In the genomic region with DNA sequence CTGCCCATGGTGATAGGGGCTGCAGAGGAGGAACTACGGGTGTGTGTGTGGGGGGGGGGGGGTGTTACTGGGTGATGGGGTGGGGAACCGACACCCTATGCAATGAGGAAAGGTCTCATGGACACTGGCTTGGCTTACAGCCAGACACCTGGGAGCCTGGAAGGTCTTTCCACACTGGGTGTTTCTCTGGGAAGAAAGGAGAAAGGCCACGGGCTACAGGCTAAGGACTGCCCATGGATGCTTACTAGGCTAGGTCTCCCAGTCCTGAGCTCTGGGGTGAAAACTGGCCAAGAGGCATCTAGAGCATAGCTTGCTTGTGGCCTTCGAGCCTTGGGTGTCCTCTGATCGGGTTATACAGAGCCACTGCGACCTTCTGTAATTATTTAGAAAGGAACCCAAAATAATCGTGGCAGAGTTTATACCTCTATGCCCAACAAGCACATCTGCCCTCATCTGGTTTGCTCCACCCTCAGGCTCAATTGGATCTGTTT, we compare ENCODE assay signal across 8 mouse cellular contexts. TPM values are rescaled to one million over a fixed set of nuclear protein-coding genes. Genes with fewer than 3 reads are reported as not detected.
DNase-seq lines count a peak whose midpoint lies in the region; ATAC-seq and TF ChIP-seq lines count a peak whose summit lies in the region.

Gene Ggta1 (minus strand): TSS at position 441 of the 491 bp plus-strand sequence.

- no peak for TF ChIP-seq CTCF in gastrocnemius, adult 2 months (IDR thresholded peaks at IDR 0.05)
- TF ChIP-seq CTCF in CH12.LX (conservative IDR thresholded peaks at IDR 0.05 in 1 of 2, IDR thresholded peaks at IDR 0.05 in 1 of 2; ENCODE audit: low read depth in 2 of 2, low read length in 2 of 2), result no peak

- peak within 1 kb of the TSS; percentile 78 for H3K27ac ChIP-seq in gastrocnemius, adult 2 months
- H3K27ac ChIP-seq in CH12.LX (ENCODE audit: insufficient read depth, low read depth), result peak within 1 kb of the TSS; percentile 90
- H3K27ac ChIP-seq in forebrain, embryonic 11.5 days (ENCODE audit: low read depth, low read length), result no peak within 1 kb of the TSS
- H3K27ac ChIP-seq in hindbrain, embryonic 15.5 days (replicated peaks), result no peak within 1 kb of the TSS
- H3K27ac ChIP-seq in midbrain, embryonic 10.5 days (replicated peaks), result peak within 1 kb of the TSS; percentile 89

- TF ChIP-seq POLR2A in CH12.LX (IDR thresholded peaks at IDR 0.05; ENCODE audit: low read depth, low read length), result 0 out of 2 replicates have a peak, but pooled peaks have one; percentile 0

- peak; percentile 42; the same call in 1 of the 2 replicates for ATAC-seq in forebrain, embryonic 11.5 days (replicated peaks; ENCODE audit: low FRiP score)
- ATAC-seq in hindbrain, embryonic 15.5 days (ENCODE audit: low FRiP score, low read depth), result peak; percentile 40; the same call in 1 of the 2 replicates
- no peak for ATAC-seq in megakaryocyte-erythroid progenitor cell, adult 5-6 weeks (replicated peaks; ENCODE audit: low FRiP score, low TSS enrichment, poor library complexity, severe bottlenecking)

- no peak for DNase-seq in gastrocnemius, adult 2 months
- no peak for DNase-seq in gastrocnemius, adult 18-20 months (ENCODE audit: low spot score)
- no peak for DNase-seq in CH12.LX (ENCODE audit: extremely low read depth)
- DNase-seq in forebrain, embryonic 11.5 days (ENCODE audit: low spot score), result peak; percentile 53
- peak; percentile 34 for DNase-seq in midbrain, embryonic 10.5 days (ENCODE audit: low spot score)
- DNase-seq in spleen, postnatal 14 days (ENCODE audit: low spot score in 2 of 2), result no peak

- intact Hi-C loops in gastrocnemius, adult 2 months (cut with DNase I), result loop anchor here (5.0 kb wide), 1 partner anchor 44 kb away; no protein-coding TSS in a partner anchor

- no peaks in the 10 kb centered on the region for H3K27me3 ChIP-seq in CH12.LX (replicated peaks)
- peaks cover 2% of the 10 kb centered on the region; the same call in 1 of the 2 replicates for H3K27me3 ChIP-seq in forebrain, embryonic 11.5 days (ENCODE audit: control insufficient read depth, insufficient read depth, low read length)
- peaks cover 8% of the 10 kb centered on the region for H3K27me3 ChIP-seq in hindbrain, embryonic 15.5 days
- H3K27me3 ChIP-seq in midbrain, embryonic 10.5 days (ENCODE audit: low read depth, poor library complexity, severe bottlenecking), result peaks cover 23% of the 10 kb centered on the region

- H3K4me2 ChIP-seq in CH12.LX (ENCODE audit: insufficient read depth, low read depth, poor library complexity, severe bottlenecking), result peak within 1 kb of the TSS; percentile 93
- peak within 1 kb of the TSS; percentile 99 for H3K4me2 ChIP-seq in forebrain, embryonic 11.5 days (ENCODE audit: low read depth, low read length, severe bottlenecking)
- peak within 1 kb of the TSS; percentile 99 for H3K4me2 ChIP-seq in hindbrain, embryonic 15.5 days

- H3K4me1 ChIP-seq in CH12.LX (ENCODE audit: control insufficient read depth in 1 of 2, insufficient read depth in 2 of 2), result peaks cover 3 to 35% of the 10 kb centered on the region in 2 experiments; a peak in 3 of 4 replicates
- no peaks in the 10 kb centered on the region; the same call in 1 of the 2 replicates for H3K4me1 ChIP-seq in forebrain, embryonic 11.5 days (replicated peaks; ENCODE audit: control insufficient read depth, insufficient read depth, low read length)
- peaks cover 25% of the 10 kb centered on the region for H3K4me1 ChIP-seq in hindbrain, embryonic 15.5 days (replicated peaks)
- peaks cover 42% of the 10 kb centered on the region for H3K4me1 ChIP-seq in midbrain, embryonic 10.5 days

- H3K4me3 ChIP-seq in gastrocnemius, adult 2 months, result peak within 1 kb of the TSS; percentile 79
- peak within 1 kb of the TSS; percentile 71 to 84 (median 78) for H3K4me3 ChIP-seq in CH12.LX (replicated peaks in 1 of 3; ENCODE audit: low read depth in 2 of 3, low read length in 2 of 3, poor library complexity in 1 of 3)
- H3K4me3 ChIP-seq in forebrain, embryonic 11.5 days (ENCODE audit: low read depth, low read length), result peak within 1 kb of the TSS; percentile 50
- peak within 1 kb of the TSS; percentile 61 for H3K4me3 ChIP-seq in hindbrain, embryonic 15.5 days
- peak within 1 kb of the TSS; percentile 73 for H3K4me3 ChIP-seq in midbrain, embryonic 10.5 days

- dilution Hi-C loops in CH12.LX (cut with MboI; ENCODE audit: extremely low pct_ligation_motif_present, extremely low pct_unique_long_range_greater_than_20kb, low sequenced_read_pairs), result no loop called here

- WGBS in forebrain, embryonic 11.5 days, result 17% methylated on average over 7 of the region's 7 CpGs
- WGBS in hindbrain, embryonic 15.5 days, result 19% methylated on average over 7 of the region's 7 CpGs
- 17% methylated on average over 7 of the region's 7 CpGs for WGBS in midbrain, embryonic 10.5 days

- H3K79me2 ChIP-seq in CH12.LX (replicated peaks; ENCODE audit: control insufficient read depth, extremely low read depth, insufficient read depth, poor library complexity, severe bottlenecking), result peaks cover 26% of the 10 kb centered on the region

- H3K36me3 ChIP-seq in CH12.LX (replicated peaks in 1 of 2; ENCODE audit: control insufficient read depth in 1 of 2, insufficient read depth in 1 of 2, low read length in 1 of 2), result peaks cover 2 to 12% of the 10 kb centered on the region in 2 experiments
- no peaks in the 10 kb centered on the region for H3K36me3 ChIP-seq in forebrain, embryonic 11.5 days (ENCODE audit: control insufficient read depth, insufficient read depth, low read length)
- H3K36me3 ChIP-seq in hindbrain, embryonic 15.5 days, result no peaks in the 10 kb centered on the region
- no peaks in the 10 kb centered on the region for H3K36me3 ChIP-seq in midbrain, embryonic 10.5 days

- peak within 1 kb of the TSS; percentile 78 for H3K9ac ChIP-seq in CH12.LX (ENCODE audit: insufficient read depth, low read depth)
- H3K9ac ChIP-seq in forebrain, embryonic 11.5 days (ENCODE audit: low read length), result peak within 1 kb of the TSS; percentile 72
- H3K9ac ChIP-seq in hindbrain, embryonic 15.5 days, result peak within 1 kb of the TSS; percentile 61

- no peak for TF ChIP-seq EP300 in CH12.LX (IDR thresholded peaks at IDR 0.05; ENCODE audit: low read length)

- TF ChIP-seq RAD21 in CH12.LX (IDR thresholded peaks at IDR 0.05; ENCODE audit: low read depth, low read length), result no peak

- peaks cover 7% of the 10 kb centered on the region for H3K9me3 ChIP-seq in CH12.LX (replicated peaks; ENCODE audit: low read length)
- no peaks in the 10 kb centered on the region for H3K9me3 ChIP-seq in forebrain, embryonic 11.5 days (ENCODE audit: control insufficient read depth, low read length)
- no peaks in the 10 kb centered on the region for H3K9me3 ChIP-seq in hindbrain, embryonic 15.5 days
- no peaks in the 10 kb centered on the region for H3K9me3 ChIP-seq in midbrain, embryonic 10.5 days (replicated peaks)

- in situ Hi-C loops in CH12.LX (cut with MboI; ENCODE audit: low pct_ligation_motif_present, low pct_unique_long_range_greater_than_20kb, low sequenced_read_pairs), result loop anchor here (5.0 kb wide), 1 partner anchor 34 kb away; no protein-coding TSS in a partner anchor

TF ChIP-seq in CH12.LX, 34 proteins besides CTCF, POLR2A, EP300 and RAD21:
- TF ChIP-seq CHD1 (IDR thresholded peaks at IDR 0.05; ENCODE audit: low read depth, low read length) (0 out of 2 replicates have a peak, but pooled peaks have one; percentile 89), KAT2A (IDR thresholded peaks at IDR 0.05; ENCODE audit: insufficient replicate concordance, low read length) (no peak), IRF4 (IDR thresholded peaks at IDR 0.05; ENCODE audit: low read depth, low read length) (no peak), ELF1 (IDR thresholded peaks at IDR 0.05; ENCODE audit: low read depth, low read length) (no peak)
TF ChIP-seq in CH12.LX: peak in this region for 1.

RNA-seq across cellular contexts. Expression of gene Ggta1, which starts in this region (rescaled TPM):
- 10 to 100 TPM in 1 of 2 experiments, 1 to 10 TPM in 1; 6.3 to 11.2 TPM for total RNA-seq in gastrocnemius, adult 2 months (2021)
- total RNA-seq in gastrocnemius, adult 18-20 months (2021), result 1 to 10 TPM; 5.0 to 6.3 TPM
- total RNA-seq in CH12.LX (2012; rRNA removed), result 55.8 and 67.2 TPM in 2 replicates
- 46.9 and 52.0 TPM in 2 replicates for total RNA-seq in CH12.LX (2014; rRNA removed)
- polyA plus RNA-seq in CH12.LX (2012; ENCODE audit: insufficient read length, low read depth), result 38.4 and 40.5 TPM in 2 replicates
- polyA plus RNA-seq in forebrain, embryonic 11.5 days (2014; fragmentation: Nextera tagmentation; extraction: Ambion mirVana), result 5.1 and 7.2 TPM in 2 replicates
- 6.8 and 7.8 TPM in 2 replicates for polyA plus RNA-seq in hindbrain, embryonic 15.5 days (2015; fragmentation: Nextera tagmentation; extraction: Ambion mirVana)
- polyA plus RNA-seq in midbrain, embryonic 10.5 days (2016; fragmentation: Nextera tagmentation; extraction: Ambion mirVana), result 5.0 and 6.0 TPM in 2 replicates
- total RNA-seq in megakaryocyte-erythroid progenitor cell, adult 5-6 weeks (2014; fragmentation: Nextera tagmentation), result 8.4 and 13.4 TPM in 2 replicates
- total RNA-seq in megakaryocyte-erythroid progenitor cell, adult 5-6 weeks (2017), result 12.5 and 18.7 TPM in 2 replicates

Comparison
In these comparisons a context has a peak if more than half of its experiments do, and no peak if none do; other contexts are left out.
1. DNase-seq: peak in forebrain, embryonic 11.5 days (single experiment) and midbrain, embryonic 10.5 days (single experiment); none in gastrocnemius, adult 2 months (single experiment), gastrocnemius, adult 18-20 months (single experiment), CH12.LX (single experiment) and spleen, postnatal 14 days (0 of 2).
2. H3K27ac ChIP-seq: peak in gastrocnemius, adult 2 months (single experiment), CH12.LX (single experiment) and midbrain, embryonic 10.5 days (single experiment); none in forebrain, embryonic 11.5 days (single experiment) and hindbrain, embryonic 15.5 days (single experiment).
3. Peak in every context shown above with its lines, with median percentiles within 50 percentile points of each other: H3K4me3 ChIP-seq, H3K4me2 ChIP-seq and H3K9ac ChIP-seq.